Mouse (Mus musculus): Measurements from ENCODE around the gene Rassf2. TPM values are rescaled to one million over a fixed set of nuclear protein-coding genes. Genes with fewer than 3 reads are reported as not detected.

Rassf2 gene
- polyA plus RNA-seq, 1 experiment from 2014 or later, result 13.5 TPM

Other genes starting within 250 kb of the Rassf2 start
- gene Erv3, start 170.5 kb downstream of the Rassf2 start, polyA plus RNA-seq (2015; fragmentation: Nextera tagmentation; extraction: Ambion mirVana), result not detected in 2 replicates
- gene Prnp, start 120.3 kb downstream of the Rassf2 start, polyA plus RNA-seq (2015; fragmentation: Nextera tagmentation; extraction: Ambion mirVana), result 53.2 and 57.0 TPM in 2 replicates
- not detected in 2 replicates for gene Prn, start 120.3 kb downstream of the Rassf2 start, polyA plus RNA-seq (2015; fragmentation: Nextera tagmentation; extraction: Ambion mirVana)
- 44.2 and 44.8 TPM in 2 replicates for gene Prnd, start 79.4 kb downstream of the Rassf2 start, polyA plus RNA-seq (2015; fragmentation: Nextera tagmentation; extraction: Ambion mirVana)
- 11.6 and 12.1 TPM in 2 replicates for gene Slc23a2, start 114.8 kb upstream of the Rassf2 start, polyA plus RNA-seq (2015; fragmentation: Nextera tagmentation; extraction: Ambion mirVana)
- 43.6 and 46.2 TPM in 2 replicates for gene Tmem230, start 217.5 kb upstream of the Rassf2 start, polyA plus RNA-seq (2015; fragmentation: Nextera tagmentation; extraction: Ambion mirVana)
- gene Pcna, start 223.1 kb upstream of the Rassf2 start, polyA plus RNA-seq (2015; fragmentation: Nextera tagmentation; extraction: Ambion mirVana), result 284 and 298 TPM in 2 replicates
- gene Cds2, start 232.9 kb upstream of the Rassf2 start, polyA plus RNA-seq (2015; fragmentation: Nextera tagmentation; extraction: Ambion mirVana), result 24.4 and 24.6 TPM in 2 replicates

Data from lung, embryonic 15.5 days (tissue).